Mouse (Mus musculus): ENCODE data around the gene Rgs9bp. TPM values are rescaled to one million over a fixed set of nuclear protein-coding genes. Genes with fewer than 3 reads are reported as not detected.
A peak's percentile ranks its signal among the peaks of the same experiment; 100 is the strongest.

Rgs9bp gene
- polyA plus RNA-seq, 1 experiment = 4.6 TPM

GRCm38 (mm10) chr7:35594311-35594710, 8.9 kb upstream of the Rgs9bp start:
- Histone ChIP-seq H3K4me3 (ENCODE audit: low read depth, low read length) (no peak overlapping the region), H3K36me3 (ENCODE audit: control insufficient read depth, insufficient read depth, low read length, poor library complexity, severe bottlenecking) (peaks cover 16% of the 10 kb centered on the region), H3K4me1 (ENCODE audit: control insufficient read depth, insufficient read depth, low read length) (no peaks in the 10 kb centered on the region), H3K27me3 (ENCODE audit: control insufficient read depth, insufficient read depth, low read length, poor library complexity, severe bottlenecking) (no peaks in the 10 kb centered on the region), H3K27ac (ENCODE audit: insufficient read depth, low read length) (no peak overlapping the region), H3K9ac (ENCODE audit: low read depth, poor library complexity, severe bottlenecking) (no peak overlapping the region), H3K9me3 (replicated peaks; ENCODE audit: control insufficient read depth, insufficient read depth, low read length, poor library complexity, severe bottlenecking) (no peaks in the 10 kb centered on the region)
- TF ChIP-seq EP300 (IDR thresholded peaks at IDR 0.05; ENCODE audit: insufficient read depth, low read depth, low read length) (no peak), CTCF (IDR thresholded peaks at IDR 0.05; ENCODE audit: low read depth, low read length) (no peak), POLR2A (IDR thresholded peaks at IDR 0.05; ENCODE audit: insufficient read depth, low read length) (no peak)

- Histone ChIP-seq H3K4me1 (ENCODE audit: control insufficient read depth, insufficient read depth, low read length) (no peaks in the 10 kb centered on the region), H3K9ac (ENCODE audit: low read depth, poor library complexity, severe bottlenecking) (no peak overlapping the region), H3K9me3 (replicated peaks; ENCODE audit: control insufficient read depth, insufficient read depth, low read length, poor library complexity, severe bottlenecking) (no peaks in the 10 kb centered on the region), H3K27me3 (ENCODE audit: control insufficient read depth, insufficient read depth, low read length, poor library complexity, severe bottlenecking) (no peaks in the 10 kb centered on the region), H3K4me3 (ENCODE audit: low read depth, low read length) (no peak overlapping the region), H3K36me3 (ENCODE audit: control insufficient read depth, insufficient read depth, low read length, poor library complexity, severe bottlenecking) (peaks cover 14% of the 10 kb centered on the region), H3K27ac (ENCODE audit: insufficient read depth, low read length) (no peak overlapping the region)
- TF ChIP-seq EP300 (IDR thresholded peaks at IDR 0.05; ENCODE audit: insufficient read depth, low read depth, low read length) = no peak
- TF ChIP-seq CTCF (IDR thresholded peaks at IDR 0.05; ENCODE audit: low read depth, low read length) = no peak
- TF ChIP-seq POLR2A (IDR thresholded peaks at IDR 0.05; ENCODE audit: insufficient read depth, low read length) = no peak
Measured at GRCm38 (mm10) chr7:35590731-35591191, 5.4 kb upstream of the Rgs9bp start.

GRCm38 (mm10) chr7:35589485-35589884, 4.1 kb upstream of the Rgs9bp start:
- Histone ChIP-seq H3K4me3 (ENCODE audit: low read depth, low read length) (no peak overlapping the region), H3K27me3 (ENCODE audit: control insufficient read depth, insufficient read depth, low read length, poor library complexity, severe bottlenecking) (no peaks in the 10 kb centered on the region), H3K36me3 (ENCODE audit: control insufficient read depth, insufficient read depth, low read length, poor library complexity, severe bottlenecking) (peaks cover 12% of the 10 kb centered on the region), H3K27ac (ENCODE audit: insufficient read depth, low read length) (no peak overlapping the region), H3K4me1 (ENCODE audit: control insufficient read depth, insufficient read depth, low read length) (no peaks in the 10 kb centered on the region), H3K9ac (ENCODE audit: low read depth, poor library complexity, severe bottlenecking) (no peak overlapping the region), H3K9me3 (replicated peaks; ENCODE audit: control insufficient read depth, insufficient read depth, low read length, poor library complexity, severe bottlenecking) (no peaks in the 10 kb centered on the region)
- TF ChIP-seq CTCF (IDR thresholded peaks at IDR 0.05; ENCODE audit: low read depth, low read length) (no peak), POLR2A (IDR thresholded peaks at IDR 0.05; ENCODE audit: insufficient read depth, low read length) (no peak), EP300 (IDR thresholded peaks at IDR 0.05; ENCODE audit: insufficient read depth, low read depth, low read length) (no peak)

- no peaks in the 10 kb centered on the region for H3K4me1 ChIP-seq (ENCODE audit: control insufficient read depth, insufficient read depth, low read length)
- no peak overlapping the region for H3K4me3 ChIP-seq (ENCODE audit: low read depth, low read length)
- H3K9me3 ChIP-seq (replicated peaks; ENCODE audit: control insufficient read depth, insufficient read depth, low read length, poor library complexity, severe bottlenecking) = no peaks in the 10 kb centered on the region
- H3K36me3 ChIP-seq (ENCODE audit: control insufficient read depth, insufficient read depth, low read length, poor library complexity, severe bottlenecking) = peaks cover 12% of the 10 kb centered on the region
- H3K27ac ChIP-seq (ENCODE audit: insufficient read depth, low read length) = no peak overlapping the region
- H3K27me3 ChIP-seq (ENCODE audit: control insufficient read depth, insufficient read depth, low read length, poor library complexity, severe bottlenecking) = no peaks in the 10 kb centered on the region
- no peak overlapping the region for H3K9ac ChIP-seq (ENCODE audit: low read depth, poor library complexity, severe bottlenecking)
- TF ChIP-seq EP300 (IDR thresholded peaks at IDR 0.05; ENCODE audit: insufficient read depth, low read depth, low read length) (no peak), POLR2A (IDR thresholded peaks at IDR 0.05; ENCODE audit: insufficient read depth, low read length) (no peak), CTCF (IDR thresholded peaks at IDR 0.05; ENCODE audit: low read depth, low read length) (no peak)
Measured at GRCm38 (mm10) chr7:35588680-35589428, 3.5 kb upstream of the Rgs9bp start.

- Histone ChIP-seq H3K4me3 (ENCODE audit: low read depth, low read length) (no peak overlapping the region), H3K9ac (ENCODE audit: low read depth, poor library complexity, severe bottlenecking) (no peak overlapping the region), H3K27ac (ENCODE audit: insufficient read depth, low read length) (no peak overlapping the region), H3K27me3 (ENCODE audit: control insufficient read depth, insufficient read depth, low read length, poor library complexity, severe bottlenecking) (no peaks in the 10 kb centered on the region), H3K4me1 (ENCODE audit: control insufficient read depth, insufficient read depth, low read length) (no peaks in the 10 kb centered on the region), H3K36me3 (ENCODE audit: control insufficient read depth, insufficient read depth, low read length, poor library complexity, severe bottlenecking) (peaks cover 7% of the 10 kb centered on the region), H3K9me3 (replicated peaks; ENCODE audit: control insufficient read depth, insufficient read depth, low read length, poor library complexity, severe bottlenecking) (no peaks in the 10 kb centered on the region)
- TF ChIP-seq CTCF (IDR thresholded peaks at IDR 0.05; ENCODE audit: low read depth, low read length) (no peak), POLR2A (IDR thresholded peaks at IDR 0.05; ENCODE audit: insufficient read depth, low read length) (no peak), EP300 (IDR thresholded peaks at IDR 0.05; ENCODE audit: insufficient read depth, low read depth, low read length) (no peak)
Measured at GRCm38 (mm10) chr7:35587728-35588127, 2.3 kb upstream of the Rgs9bp start.

- Histone ChIP-seq H3K27me3 (ENCODE audit: control insufficient read depth, insufficient read depth, low read length, poor library complexity, severe bottlenecking) (no peaks in the 10 kb centered on the region), H3K36me3 (ENCODE audit: control insufficient read depth, insufficient read depth, low read length, poor library complexity, severe bottlenecking) (0 out of 2 replicates have a peak, but pooled peaks cover 4% of the 10 kb centered on the region), H3K9me3 (replicated peaks; ENCODE audit: control insufficient read depth, insufficient read depth, low read length, poor library complexity, severe bottlenecking) (no peaks in the 10 kb centered on the region), H3K4me3 (ENCODE audit: low read depth, low read length) (peak overlapping the region; percentile 82), H3K9ac (ENCODE audit: low read depth, poor library complexity, severe bottlenecking) (peak overlapping the region; percentile 83), H3K27ac (ENCODE audit: insufficient read depth, low read length) (no peak overlapping the region), H3K4me1 (ENCODE audit: control insufficient read depth, insufficient read depth, low read length) (no peaks in the 10 kb centered on the region)
- no peak for TF ChIP-seq EP300 (IDR thresholded peaks at IDR 0.05; ENCODE audit: insufficient read depth, low read depth, low read length)
- TF ChIP-seq POLR2A (IDR thresholded peaks at IDR 0.05; ENCODE audit: insufficient read depth, low read length) = no peak
- no peak for TF ChIP-seq CTCF (IDR thresholded peaks at IDR 0.05; ENCODE audit: low read depth, low read length)
Measured at GRCm38 (mm10) chr7:35586906-35587445, 1.6 kb upstream of the Rgs9bp start.

All from ES-Bruce4 (cell line).